Mouse (Mus musculus): ENCODE results near the gene Pgam1.

- TF ChIP-seq MYOG (IDR thresholded peaks at IDR 0.05; ENCODE audit: control insufficient read depth in 1 of 3, insufficient read depth in 1 of 3, insufficient read length in 2 of 3, low read depth in 2 of 3) (no peak), MAX (IDR thresholded peaks at IDR 0.05; ENCODE audit: low read depth) (no peak), POLR2A (IDR thresholded peaks at IDR 0.05; ENCODE audit: insufficient read length, low read depth) (no peak), CEBPB (IDR thresholded peaks at IDR 0.05; ENCODE audit: insufficient read depth, poor library complexity, severe bottlenecking) (no peak), USF1 (IDR thresholded peaks at IDR 0.05; ENCODE audit: low read depth) (no peak), REST (IDR thresholded peaks at IDR 0.05; ENCODE audit: insufficient read depth, insufficient read length) (no peak), TCF12 (IDR thresholded peaks at IDR 0.05; ENCODE audit: insufficient read depth, poor library complexity, severe bottlenecking) (no peak), E2F4 (IDR thresholded peaks at IDR 0.05; ENCODE audit: insufficient read depth) (no peak), MYOD1 (IDR thresholded peaks at IDR 0.05; ENCODE audit: control insufficient read depth in 1 of 3, insufficient read length in 2 of 3, low read depth in 2 of 3) (no peak), POLR2AphosphoS2 (IDR thresholded peaks at IDR 0.05; ENCODE audit: insufficient read length, low read depth) (no peak), SRF (IDR thresholded peaks at IDR 0.05; ENCODE audit: control insufficient read depth, insufficient read length, low read depth) (no peak)
These were observed 10.0 kb upstream of the Pgam1 start for GRCm38 (mm10) chr19:41901696-41902095.
